Mouse (Mus musculus): ENCODE results near the gene Fbxw5.

The Fbxw5 gene

GRCm38 (mm10) chr2:25500576-25501405 lies at the start of gene Fbxw5:
Gene Fbxw5 (plus strand): TSS chr2:25500750.
- DNase-seq (ENCODE audit: low spot score) = peak; percentile 94

GRCm38 (mm10) chr2:25450853-25451647 lies 49.5 kb upstream of the Fbxw5 start:
- DNase-seq (ENCODE audit: low spot score) = no peak

- DNase-seq (ENCODE audit: low spot score) = no peak
Measured at GRCm38 (mm10) chr2:25452951-25453350, 47.6 kb upstream of the Fbxw5 start.

GRCm38 (mm10) chr2:25456205-25456953 lies 44.2 kb upstream of the Fbxw5 start, which contains the start of gene Clic3:
Gene Clic3 (plus strand): TSS chr2:25456838.
- no peak for DNase-seq (ENCODE audit: low spot score)

GRCm38 (mm10) chr2:25457022-25457896 lies 43.3 kb upstream of the Fbxw5 start:
- no peak for DNase-seq (ENCODE audit: low spot score)

- peak; percentile 38 for DNase-seq (ENCODE audit: low spot score)
Measured at GRCm38 (mm10) chr2:25458911-25459310, 41.6 kb upstream of the Fbxw5 start.

GRCm38 (mm10) chr2:25460135-25460534 lies 40.4 kb upstream of the Fbxw5 start:
- DNase-seq (ENCODE audit: low spot score) = no peak

- peak; percentile 96 for DNase-seq (ENCODE audit: low spot score)
Measured at GRCm38 (mm10) chr2:25460551-25461309, 39.8 kb upstream of the Fbxw5 start, which contains the start of gene Paxx. Gene Paxx (minus strand): TSS chr2:25461094.

- no peak for DNase-seq (ENCODE audit: low spot score)
Measured at GRCm38 (mm10) chr2:25461407-25461806, 39.1 kb upstream of the Fbxw5 start.

- no peak for DNase-seq (ENCODE audit: low spot score)
Measured at GRCm38 (mm10) chr2:25463630-25464029, 36.9 kb upstream of the Fbxw5 start.

- DNase-seq (ENCODE audit: low spot score) = peak; percentile 69
Measured at GRCm38 (mm10) chr2:25465256-25465655, 35.3 kb upstream of the Fbxw5 start.

GRCm38 (mm10) chr2:25465816-25466635 lies 34.5 kb upstream of the Fbxw5 start:
- no peak for DNase-seq (ENCODE audit: low spot score)

- no peak for DNase-seq (ENCODE audit: low spot score)
Measured at GRCm38 (mm10) chr2:25467606-25468303, 32.8 kb upstream of the Fbxw5 start.

GRCm38 (mm10) chr2:25468962-25469915 lies 31.3 kb upstream of the Fbxw5 start:
- DNase-seq (ENCODE audit: low spot score) = no peak

- DNase-seq (ENCODE audit: low spot score) = no peak
Measured at GRCm38 (mm10) chr2:25469969-25470368, 30.6 kb upstream of the Fbxw5 start, which contains the start of gene Ptgds. Gene Ptgds (minus strand): TSS chr2:25470046.

- DNase-seq (ENCODE audit: low spot score) = no peak
Measured at GRCm38 (mm10) chr2:25472550-25472949, 28.0 kb upstream of the Fbxw5 start.

GRCm38 (mm10) chr2:25477541-25477940 lies 23.0 kb upstream of the Fbxw5 start:
- no peak for DNase-seq (ENCODE audit: low spot score)

All from adipocyte (in vitro differentiated cells).